In the genomic region with DNA sequence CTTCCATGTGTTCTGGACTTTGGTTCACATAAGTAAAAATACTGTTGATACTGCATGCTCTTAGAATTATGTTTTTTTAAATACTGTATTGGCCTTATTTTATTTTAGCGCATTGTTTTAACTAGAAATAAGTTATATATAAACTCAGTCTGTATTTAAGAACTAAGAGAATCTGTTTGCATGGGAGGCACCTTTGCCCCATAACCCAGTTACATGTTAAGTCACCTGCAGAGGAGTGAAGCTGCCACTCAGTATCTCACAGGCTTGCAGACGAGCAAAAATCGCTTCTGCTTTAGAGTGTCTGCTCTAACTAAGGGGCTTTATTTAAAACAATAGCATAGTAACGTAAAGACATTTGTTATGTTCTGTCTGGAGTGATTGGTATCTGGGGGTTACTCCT, we compare ENCODE assay signal across 25 mouse cellular contexts. TPM values are rescaled to one million over a fixed set of nuclear protein-coding genes. Genes with fewer than 3 reads are reported as not detected.
A peak's percentile ranks its signal among the peaks of the same experiment; 100 is the strongest.
DNase-seq lines count a peak whose midpoint lies in the region; ATAC-seq and TF ChIP-seq lines count a peak whose summit lies in the region.
"Had no signal": no experiment of that assay in that cellular context is flagged by ENCODE, and none has a peak within 500 bp of the region (broad histone marks: within the 10 kb centered on the region; RNA-seq: fewer than 3 reads in every experiment).

No protein-coding gene starts in this region.

- no peak for TF ChIP-seq POLR2A in kidney, adult 2 months (IDR thresholded peaks at IDR 0.05; ENCODE audit: low read depth, low read length)

- no peak overlapping the region for H3K4me3 ChIP-seq in kidney, adult 2 months (ENCODE audit: insufficient read depth, low read depth, low read length)
- H3K4me3 ChIP-seq in kidney, embryonic 15.5 days (replicated peaks): no peak overlapping the region
- no peak overlapping the region for H3K4me3 ChIP-seq in liver, postnatal 0 days (ENCODE audit: low read depth, low read length)
- H3K4me3 ChIP-seq: forebrain, embryonic 10.5 days; forebrain, embryonic 13.5 days; heart, embryonic 12.5 days; heart, embryonic 15.5 days; hindbrain, embryonic 10.5 days; hindbrain, embryonic 13.5 days had no signal

- H3K27me3 ChIP-seq in kidney, adult 2 months (replicated peaks; ENCODE audit: control insufficient read depth, insufficient read depth, low read length): no peaks in the 10 kb centered on the region
- H3K27me3 ChIP-seq in kidney, embryonic 15.5 days: no peaks in the 10 kb centered on the region
- H3K27me3 ChIP-seq in liver, postnatal 0 days (ENCODE audit: insufficient read depth, low read length): no peaks in the 10 kb centered on the region
- H3K27me3 ChIP-seq: CH12.LX; forebrain, embryonic 13.5 days; heart, embryonic 12.5 days; heart, embryonic 15.5 days; hindbrain, embryonic 13.5 days; Patski had no signal

- H3K4me2 ChIP-seq in kidney, embryonic 15.5 days: no peak overlapping the region
- H3K4me2 ChIP-seq in liver, postnatal 0 days (ENCODE audit: low read depth, low read length): no peak overlapping the region
- H3K4me2 ChIP-seq: forebrain, embryonic 13.5 days; heart, embryonic 12.5 days; heart, embryonic 15.5 days; hindbrain, embryonic 13.5 days had no signal

- WGBS in kidney, adult 2 months: 68% methylated on average over 4 of the region's 4 CpGs
- 91% methylated on average over 4 of the region's 4 CpGs for WGBS in kidney, embryonic 15.5 days
- WGBS in liver, postnatal 0 days (ENCODE audit: insufficient replicate concordance): 70% methylated on average over 4 of the region's 4 CpGs

- no peak for TF ChIP-seq EP300 in liver, postnatal 0 days (IDR thresholded peaks at IDR 0.05; ENCODE audit: low read depth)

- no peak for ATAC-seq in kidney, embryonic 15.5 days (replicated peaks; ENCODE audit: low FRiP score)
- peak; percentile 43; the same call in 1 of the 2 replicates for ATAC-seq in liver, postnatal 0 days
- ATAC-seq: forebrain, embryonic 13.5 days; forebrain, embryonic 16.5 days; hindbrain, embryonic 16.5 days; Patski had no signal

- H3K9me3 ChIP-seq in kidney, embryonic 15.5 days (replicated peaks): no peaks in the 10 kb centered on the region
- no peaks in the 10 kb centered on the region for H3K9me3 ChIP-seq in liver, postnatal 0 days (ENCODE audit: low read length)
- H3K9me3 ChIP-seq: forebrain, embryonic 10.5 days; forebrain, embryonic 13.5 days; G1E; heart, embryonic 12.5 days; heart, embryonic 15.5 days; hindbrain, embryonic 10.5 days; hindbrain, embryonic 13.5 days had no signal

- peaks cover 11% of the 10 kb centered on the region; the same call in 1 of the 2 replicates for H3K4me1 ChIP-seq in kidney, adult 2 months (ENCODE audit: control insufficient read depth, insufficient read depth, low read length)
- no peaks in the 10 kb centered on the region for H3K4me1 ChIP-seq in kidney, embryonic 15.5 days
- H3K4me1 ChIP-seq in liver, postnatal 0 days (ENCODE audit: insufficient read depth): no peaks in the 10 kb centered on the region
- H3K4me1 ChIP-seq: forebrain, embryonic 10.5 days; forebrain, embryonic 13.5 days; heart, embryonic 12.5 days; heart, embryonic 15.5 days; hindbrain, embryonic 10.5 days had no signal

- H3K27ac ChIP-seq in kidney, adult 2 months (ENCODE audit: insufficient read depth, low read depth, low read length): peak overlapping the region; percentile 89
- H3K27ac ChIP-seq in kidney, embryonic 15.5 days: no peak overlapping the region
- peak overlapping the region; percentile 46 for H3K27ac ChIP-seq in liver, postnatal 0 days (ENCODE audit: low read depth)
- H3K27ac ChIP-seq: forebrain, embryonic 10.5 days; forebrain, embryonic 13.5 days; heart, embryonic 15.5 days; hindbrain, embryonic 10.5 days had no signal

- H3K9ac ChIP-seq in kidney, embryonic 15.5 days: no peak overlapping the region
- no peak overlapping the region for H3K9ac ChIP-seq in liver, postnatal 0 days (replicated peaks)
- H3K9ac ChIP-seq: forebrain, embryonic 13.5 days; heart, embryonic 12.5 days; heart, embryonic 15.5 days; hindbrain, embryonic 13.5 days had no signal

- DNase-seq in kidney, adult 2 months: peak; percentile 68
- no peak for DNase-seq in kidney, adult 18-20 months
- peak; percentile 27 for DNase-seq in kidney, postnatal 14 days
- no peak for DNase-seq in liver, postnatal 0 days
- DNase-seq in liver: no peak
- DNase-seq: adrenal gland, postnatal 10 days; adrenal gland, postnatal 36 days; B cell, adult 2 months; cerebellum, adult 9-10 months; gastrocnemius, postnatal 10 days; gastrocnemius, postnatal 36 days; heart, postnatal 10 days; heart, postnatal 36 days had no signal

- no peak for TF ChIP-seq CTCF in kidney, adult 2 months (conservative IDR thresholded peaks at IDR 0.05; ENCODE audit: insufficient read depth, insufficient read length, low read depth, low read length)
- TF ChIP-seq CTCF in liver, postnatal 0 days (IDR thresholded peaks at IDR 0.05; ENCODE audit: low read depth): no peak

- H3K36me3 ChIP-seq in kidney, adult 2 months (ENCODE audit: control insufficient read depth, insufficient read depth, low read length): peaks cover 1% of the 10 kb centered on the region
- peaks cover 70% of the 10 kb centered on the region for H3K36me3 ChIP-seq in kidney, embryonic 15.5 days
- H3K36me3 ChIP-seq in liver, postnatal 0 days (replicated peaks; ENCODE audit: insufficient read depth, low read length): peaks cover 43% of the 10 kb centered on the region

RNA-seq across cellular contexts. Expression of a gene that starts 22.1 kb away (rescaled TPM):
- polyA plus RNA-seq in kidney, adult 2 months (2012; rRNA removed): 9.1 and 10.1 TPM in 2 replicates
- polyA plus RNA-seq in kidney, embryonic 15.5 days (2015; fragmentation: Nextera tagmentation; extraction: Ambion mirVana): 47.7 and 48.9 TPM in 2 replicates
- polyA plus RNA-seq in liver, postnatal 0 days (2015; fragmentation: Nextera tagmentation; extraction: Ambion mirVana): 26.6 and 30.1 TPM in 2 replicates

RNA-seq across cellular contexts. Expression of a gene that starts 45.9 kb away (rescaled TPM):
- polyA plus RNA-seq in kidney, adult 2 months (2012; rRNA removed): 7.6 and 8.1 TPM in 2 replicates
- 33.2 and 33.3 TPM in 2 replicates for polyA plus RNA-seq in kidney, embryonic 15.5 days (2015; fragmentation: Nextera tagmentation; extraction: Ambion mirVana)
- 9.3 and 11.9 TPM in 2 replicates for polyA plus RNA-seq in liver, postnatal 0 days (2015; fragmentation: Nextera tagmentation; extraction: Ambion mirVana)

RNA-seq across cellular contexts. Expression of a gene that starts 51.4 kb away (rescaled TPM):
- 0.94 and 2.4 TPM in 2 replicates for polyA plus RNA-seq in kidney, adult 2 months (2012; rRNA removed)
- 4.0 and 5.0 TPM in 2 replicates for polyA plus RNA-seq in kidney, embryonic 15.5 days (2015; fragmentation: Nextera tagmentation; extraction: Ambion mirVana)
- polyA plus RNA-seq in liver, postnatal 0 days (2015; fragmentation: Nextera tagmentation; extraction: Ambion mirVana): 0.12 and 0.25 TPM in 2 replicates
- polyA plus RNA-seq: G1E had no signal

Comparison
In these comparisons a context has a peak if more than half of its experiments do, and no peak if none do; other contexts are left out.
1. DNase-seq: peak in kidney, adult 2 months (single experiment) and kidney, postnatal 14 days (single experiment); none in kidney, adult 18-20 months (single experiment), liver, postnatal 0 days (single experiment) and liver (single experiment).